Mouse (Mus musculus) heart, adult 11 months (tissue): ENCODE data around the gene Tmem266.

ENCODE experiments used
- DNase-seq: peaks from one replicate; pipeline ENCODE4 v3.0.0; 2022

Gene Tmem266

GRCm38 (mm10) chr9:55332476-55332875 lies 5.8 kb downstream of the Tmem266 start:
- no peak for DNase-seq

GRCm38 (mm10) chr9:55332949-55333348 lies 6.2 kb downstream of the Tmem266 start:
- peak; percentile 92 for DNase-seq

- DNase-seq = no peak
Observed at GRCm38 (mm10) chr9:55344165-55344564, 17.5 kb downstream of the Tmem266 start.

GRCm38 (mm10) chr9:55345332-55345731 lies 18.6 kb downstream of the Tmem266 start:
- no peak for DNase-seq

GRCm38 (mm10) chr9:55348664-55349063 lies 22.0 kb downstream of the Tmem266 start:
- peak; percentile 25 for DNase-seq

- DNase-seq = peak; percentile 64
Observed at GRCm38 (mm10) chr9:55354686-55355085, 28.0 kb downstream of the Tmem266 start.

DNA sequence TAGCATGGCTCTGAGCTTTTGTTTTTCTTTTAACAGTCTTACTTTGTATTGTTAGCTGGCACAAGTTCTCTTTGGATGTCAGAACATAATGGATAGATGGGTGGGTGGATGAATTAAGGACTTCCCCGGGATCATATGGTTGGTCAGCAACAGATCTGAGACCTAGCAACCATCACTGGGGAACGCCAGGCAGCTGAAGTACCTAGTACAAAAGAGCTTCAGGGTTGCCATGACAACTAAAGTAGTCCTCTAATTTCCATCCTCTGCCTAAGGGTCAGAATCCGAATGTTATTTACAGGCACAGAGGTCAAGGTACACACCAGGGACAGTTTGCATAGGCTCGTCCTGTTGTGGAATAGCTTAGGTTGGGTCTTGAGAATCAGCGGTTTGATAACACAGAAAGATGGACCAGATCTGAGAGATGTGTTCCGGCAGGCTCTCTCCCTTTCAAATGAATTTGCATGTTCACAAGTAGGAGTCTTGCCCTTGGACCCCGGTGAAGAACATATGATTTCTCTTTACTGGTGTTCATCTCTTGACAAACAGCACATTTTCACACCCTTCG lies 28.6 kb downstream of the Tmem266 start:
- peak; percentile 41 for DNase-seq

DNA sequence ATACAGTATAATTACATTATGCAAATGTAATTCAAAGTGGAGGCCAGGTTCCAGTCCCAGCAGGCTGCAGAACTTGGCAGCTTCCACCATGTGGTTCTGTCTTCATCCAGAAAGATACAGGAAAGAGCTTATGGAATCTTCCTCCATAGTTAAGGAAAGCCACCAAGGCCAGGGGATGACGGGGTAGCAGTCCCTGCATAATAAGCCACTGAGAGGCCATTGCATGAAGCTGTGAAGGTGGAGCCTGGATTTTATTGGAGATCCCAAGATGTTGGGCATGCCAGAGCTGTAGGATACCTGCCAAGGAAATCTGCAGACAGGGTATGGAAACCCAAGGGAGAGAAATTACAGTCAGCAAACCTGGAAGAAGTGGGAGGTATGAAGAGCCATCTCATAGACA lies 30.5 kb downstream of the Tmem266 start:
- peak; percentile 68 for DNase-seq

- DNase-seq = peak; percentile 52
Observed at GRCm38 (mm10) chr9:55360372-55360771, 33.7 kb downstream of the Tmem266 start.

DNA sequence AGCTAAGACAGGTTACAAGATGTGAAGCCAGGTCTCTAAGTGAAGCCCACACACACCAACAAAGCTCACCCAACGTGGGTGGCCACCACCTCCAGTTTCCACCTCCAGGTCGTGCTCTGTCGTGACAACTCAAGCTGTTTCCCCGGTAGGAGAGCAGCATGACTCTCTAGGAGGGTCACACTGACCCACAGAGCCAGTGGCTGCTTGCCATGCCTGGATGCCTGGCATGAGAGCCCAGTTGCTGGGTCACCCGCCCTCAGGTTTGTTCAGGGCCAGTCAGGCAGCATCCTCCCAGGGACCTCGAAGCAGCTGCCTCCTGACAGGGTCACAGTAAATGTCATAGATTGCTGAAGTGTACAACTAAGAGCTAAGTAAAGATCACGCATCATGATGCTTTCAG lies 34.1 kb downstream of the Tmem266 start:
- DNase-seq = peak; percentile 90

DNA sequence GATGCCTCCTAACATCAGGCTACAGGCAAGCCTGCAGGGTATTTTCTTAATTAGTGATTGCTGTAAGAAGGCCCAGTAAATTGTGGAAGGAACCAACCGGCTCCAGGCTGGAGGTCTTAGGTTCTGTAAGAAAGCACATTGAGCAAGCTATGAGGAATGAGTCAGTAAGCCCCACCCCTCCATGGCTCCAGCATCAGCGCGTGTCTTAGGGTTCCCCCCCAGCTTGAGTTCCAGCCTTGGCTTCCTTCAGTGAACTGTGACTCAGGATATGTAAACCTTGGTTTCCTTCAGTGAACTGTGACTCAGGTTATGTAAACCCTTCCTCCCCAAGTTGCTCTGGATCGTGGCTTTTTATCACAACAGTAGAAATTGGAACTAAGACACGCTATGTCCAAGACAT lies 35.3 kb downstream of the Tmem266 start:
- DNase-seq = peak; percentile 75

- DNase-seq = no peak
Observed at GRCm38 (mm10) chr9:55363707-55364106, 37.0 kb downstream of the Tmem266 start.

DNA sequence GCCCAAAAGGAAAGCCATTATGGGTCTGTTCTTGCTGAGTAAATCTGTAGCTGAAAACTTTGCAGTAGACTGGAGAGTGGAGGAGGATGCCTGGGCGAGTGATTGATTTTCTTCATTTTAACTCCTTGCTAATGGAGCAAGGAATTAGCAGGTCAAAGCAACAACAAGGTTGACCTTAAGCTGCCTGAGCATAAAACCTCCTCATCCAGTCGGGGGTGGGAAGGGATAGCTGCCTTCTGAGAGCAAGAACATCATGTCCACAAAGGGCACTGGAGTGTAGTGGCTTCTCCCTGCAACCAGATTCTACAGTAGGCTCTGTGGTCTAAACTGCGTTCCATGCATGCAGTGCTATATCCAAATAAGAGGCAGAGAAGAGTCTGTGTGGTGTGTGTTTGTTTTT lies 41.3 kb downstream of the Tmem266 start:
- DNase-seq = no peak

GRCm38 (mm10) chr9:55371908-55372307 lies 45.2 kb downstream of the Tmem266 start:
- no peak for DNase-seq

GRCm38 (mm10) chr9:55377603-55378250 lies 51.0 kb downstream of the Tmem266 start:
- no peak for DNase-seq

DNA sequence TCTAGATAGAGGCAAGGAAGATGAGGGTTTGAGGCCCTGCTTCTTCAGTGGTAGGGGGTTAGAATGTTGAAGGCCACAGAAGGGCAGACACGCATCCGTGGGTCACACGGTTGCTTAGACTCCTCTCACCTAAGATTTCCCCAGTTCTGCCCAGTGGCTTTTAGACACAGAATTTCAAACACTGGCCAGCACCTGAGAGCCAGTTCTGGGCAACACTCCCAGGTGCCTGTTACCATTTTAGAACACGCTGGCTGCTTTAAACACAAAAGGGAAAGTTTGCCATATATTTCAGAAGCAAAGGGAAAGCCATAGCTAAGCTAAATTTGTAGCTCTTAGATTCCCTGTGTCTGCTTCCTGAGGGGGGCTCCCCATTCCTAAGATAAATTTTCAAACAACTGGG lies 54.7 kb downstream of the Tmem266 start:
- DNase-seq = no peak

DNA sequence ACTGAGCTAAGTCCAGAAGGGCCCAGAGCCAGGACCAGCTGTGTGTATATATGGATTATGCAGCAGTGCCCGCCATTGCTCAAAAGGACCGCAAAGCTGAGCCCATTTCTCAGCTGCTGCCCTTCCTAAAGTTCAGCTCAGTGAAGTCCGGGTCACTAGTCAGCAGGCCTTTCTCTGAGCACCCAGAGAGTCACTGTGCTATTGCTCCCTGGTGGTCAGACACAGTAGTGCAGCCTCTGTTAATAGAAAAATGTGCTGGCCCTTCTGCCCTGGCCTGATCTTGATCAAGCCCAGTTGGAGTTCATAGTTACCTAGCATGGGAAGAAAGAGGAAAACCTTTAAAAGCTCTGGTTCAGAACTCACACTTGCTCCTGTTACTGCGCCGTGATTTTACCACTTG lies 55.7 kb downstream of the Tmem266 start:
- DNase-seq = no peak

DNA sequence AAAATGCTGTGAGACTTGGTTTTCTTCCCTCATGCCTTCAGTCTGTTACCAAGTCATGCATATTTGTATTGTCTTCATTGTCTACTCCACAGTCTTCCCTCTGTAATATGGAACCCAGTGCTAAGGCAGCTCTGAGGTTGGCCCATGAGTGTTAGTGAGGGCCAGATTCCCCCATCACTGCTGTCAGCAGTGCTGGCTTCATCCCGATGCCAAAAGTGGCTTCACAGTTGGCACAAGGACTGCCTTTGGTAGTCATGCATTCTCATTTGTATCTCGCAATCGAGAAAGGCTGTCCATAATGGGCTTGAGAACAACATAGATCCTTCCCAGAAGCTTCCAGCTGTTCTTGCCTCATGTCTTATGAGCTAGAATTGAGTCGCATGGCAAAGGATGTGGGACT lies 59.4 kb downstream of the Tmem266 start:
- DNase-seq = no peak

GRCm38 (mm10) chr9:55387862-55388505 lies 61.3 kb downstream of the Tmem266 start:
- no peak for DNase-seq

- DNase-seq = peak; percentile 93
Observed at GRCm38 (mm10) chr9:55391909-55392658, 65.4 kb downstream of the Tmem266 start.

DNA sequence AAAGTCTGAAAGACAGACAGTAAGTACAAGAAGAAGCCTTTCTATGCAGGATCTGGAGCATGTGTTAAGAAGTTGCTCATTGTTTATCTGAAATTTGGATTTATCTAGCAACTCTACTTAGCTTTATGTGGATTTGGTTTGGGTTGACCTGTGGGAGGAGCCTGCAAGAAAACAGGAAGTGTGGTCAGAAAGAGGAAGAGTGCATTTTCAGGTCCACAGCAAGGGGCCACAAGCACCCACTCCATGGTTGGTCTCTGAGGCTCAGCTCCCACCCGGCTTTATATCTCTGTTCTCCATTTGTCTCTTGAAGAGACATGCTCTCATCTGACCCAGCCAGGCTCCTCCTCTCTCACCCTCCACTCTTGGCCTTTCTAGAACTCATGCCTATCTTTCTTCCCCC lies 68.9 kb downstream of the Tmem266 start:
- DNase-seq = no peak

- no peak for DNase-seq
Observed at GRCm38 (mm10) chr9:55398985-55399554, 72.4 kb downstream of the Tmem266 start.

GRCm38 (mm10) chr9:55402276-55402675 lies 75.6 kb downstream of the Tmem266 start:
- no peak for DNase-seq
